Mouse (Mus musculus): Measurements from ENCODE around the gene Tcf20. TPM values are rescaled to one million over a fixed set of nuclear protein-coding genes. Genes with fewer than 3 reads are reported as not detected.

Tcf20 gene
- polyA plus RNA-seq (2016; fragmentation: Nextera tagmentation; extraction: Ambion mirVana) = 6.5 and 7.1 TPM in 2 replicates

GRCm38 (mm10) chr15:82987732-82988112 is at the start of gene Tcf20:
TSS of gene Tcf20 (minus strand) at chr15:82987872.
- Histone ChIP-seq H3K27me3 (ENCODE audit: poor library complexity, severe bottlenecking) (peaks cover 87% of the 10 kb centered on the region), H3K27ac (peak within 1 kb of the TSS; percentile 74)

GRCm38 (mm10) chr15:83036900-83037519 is 49.3 kb upstream of the Tcf20 start:
- no peaks in the 10 kb centered on the region for H3K36me3 ChIP-seq (replicated peaks)
- H3K4me3 ChIP-seq = no peak overlapping the region
- DNase-seq (ENCODE audit: extremely low spot score, low spot score) = no peak
- peaks cover 97% of the 10 kb centered on the region for H3K27me3 ChIP-seq (ENCODE audit: poor library complexity, severe bottlenecking)
- WGBS = 91% methylated on average over 14 of the region's 14 CpGs
- peaks cover 66% of the 10 kb centered on the region for H3K4me1 ChIP-seq
- no peak overlapping the region for H3K27ac ChIP-seq
- no peaks in the 10 kb centered on the region for H3K9me3 ChIP-seq

More at GRCm38 (mm10) chr15:82987732-82988112, at the start of gene Tcf20:
- 0% methylated on average over 20 of the region's 20 CpGs for WGBS
- Histone ChIP-seq H3K9me3 (no peaks in the 10 kb centered on the region), H3K36me3 (replicated peaks) (no peaks in the 10 kb centered on the region), H3K4me1 (peaks cover 87% of the 10 kb centered on the region), H3K4me3 (peak within 1 kb of the TSS; percentile 59)
- DNase-seq (ENCODE audit: extremely low spot score, low spot score) = peak; percentile 93

- Histone ChIP-seq H3K4me3 (no peak overlapping the region), H3K36me3 (replicated peaks) (no peaks in the 10 kb centered on the region), H3K4me1 (peaks cover 67% of the 10 kb centered on the region), H3K9me3 (no peaks in the 10 kb centered on the region), H3K27ac (no peak overlapping the region), H3K27me3 (ENCODE audit: poor library complexity, severe bottlenecking) (peaks cover 98% of the 10 kb centered on the region)
- WGBS = 61% methylated on average over 7 of the region's 7 CpGs
- no peak for DNase-seq (ENCODE audit: extremely low spot score, low spot score)
These were observed 48.4 kb upstream of the Tcf20 start for GRCm38 (mm10) chr15:83036089-83036488.

- peaks cover 71% of the 10 kb centered on the region for H3K4me1 ChIP-seq
- 9% methylated on average over 17 of the region's 17 CpGs for WGBS
- H3K4me3 ChIP-seq = peak overlapping the region; percentile 18
- no peaks in the 10 kb centered on the region for H3K9me3 ChIP-seq
- H3K27ac ChIP-seq = peak overlapping the region; percentile 63
- DNase-seq (ENCODE audit: extremely low spot score, low spot score) = no peak
- H3K36me3 ChIP-seq (replicated peaks) = no peaks in the 10 kb centered on the region
- H3K27me3 ChIP-seq (ENCODE audit: poor library complexity, severe bottlenecking) = peaks cover 83% of the 10 kb centered on the region
These were observed 46.8 kb upstream of the Tcf20 start for GRCm38 (mm10) chr15:83034275-83034977.

DNA sequence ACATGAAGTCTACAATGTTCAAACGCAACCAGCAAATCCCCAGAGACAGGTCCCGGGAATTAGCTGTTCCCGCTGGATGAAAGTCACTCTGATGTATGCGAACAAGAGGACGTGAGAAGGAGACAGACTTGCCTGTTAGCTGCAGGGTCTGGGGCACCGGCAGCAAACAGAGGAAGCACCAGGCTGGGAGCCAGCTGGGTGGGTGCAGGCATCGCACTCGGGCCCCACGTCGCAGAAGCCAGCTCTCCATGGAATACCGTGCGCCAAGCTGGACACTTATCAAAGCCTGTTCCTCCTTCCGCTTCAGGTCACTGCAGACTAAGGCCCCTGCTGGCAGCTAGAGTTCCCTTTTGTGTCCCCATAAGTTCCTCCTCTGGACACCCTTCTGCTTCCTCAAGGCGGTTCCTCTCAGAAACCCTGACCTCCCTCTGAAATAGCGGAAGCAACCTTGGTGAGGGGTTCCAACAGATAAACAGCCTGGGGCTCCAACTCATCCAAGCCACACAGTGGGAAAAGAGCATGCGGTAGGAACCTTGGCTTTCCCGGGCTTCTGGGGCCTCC is 45.4 kb upstream of the Tcf20 start, which contains the start of gene Nfam1:
Nfam1 (minus strand) TSS at position 326 of the 561 bp plus-strand sequence.
- no peak for DNase-seq (ENCODE audit: extremely low spot score, low spot score)
- 43% methylated on average over 17 of the region's 17 CpGs for WGBS
- H3K4me1 ChIP-seq = peaks cover 64% of the 10 kb centered on the region
- no peaks in the 10 kb centered on the region for H3K9me3 ChIP-seq
- no peaks in the 10 kb centered on the region for H3K36me3 ChIP-seq (replicated peaks)
- H3K4me3 ChIP-seq = no peak within 1 kb of the TSS
- peaks cover 81% of the 10 kb centered on the region for H3K27me3 ChIP-seq (ENCODE audit: poor library complexity, severe bottlenecking)
- H3K27ac ChIP-seq = peak within 1 kb of the TSS; percentile 63

DNA sequence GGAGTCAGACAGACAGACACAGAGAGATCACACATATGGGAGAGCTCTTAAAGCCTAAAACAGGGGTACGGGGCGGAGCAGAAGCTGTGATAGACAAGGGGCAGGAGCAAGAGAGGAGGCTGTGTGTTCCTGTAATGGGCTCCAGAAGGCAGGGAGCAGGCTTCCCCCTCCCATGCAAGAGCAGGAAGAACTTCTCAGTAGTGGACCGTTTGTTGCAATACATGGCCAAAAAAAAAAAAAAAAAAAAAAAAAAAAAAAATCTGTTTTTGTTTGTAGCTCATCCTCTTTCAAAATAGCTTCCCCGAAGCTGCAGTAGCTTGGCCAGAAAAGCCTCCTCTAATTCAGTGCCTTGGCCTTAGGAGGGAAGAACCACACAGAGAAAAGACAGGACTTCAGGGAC is 43.2 kb upstream of the Tcf20 start:
- 55% methylated on average over 4 of the region's 4 CpGs for WGBS
- peaks cover 65% of the 10 kb centered on the region for H3K4me1 ChIP-seq

DNA sequence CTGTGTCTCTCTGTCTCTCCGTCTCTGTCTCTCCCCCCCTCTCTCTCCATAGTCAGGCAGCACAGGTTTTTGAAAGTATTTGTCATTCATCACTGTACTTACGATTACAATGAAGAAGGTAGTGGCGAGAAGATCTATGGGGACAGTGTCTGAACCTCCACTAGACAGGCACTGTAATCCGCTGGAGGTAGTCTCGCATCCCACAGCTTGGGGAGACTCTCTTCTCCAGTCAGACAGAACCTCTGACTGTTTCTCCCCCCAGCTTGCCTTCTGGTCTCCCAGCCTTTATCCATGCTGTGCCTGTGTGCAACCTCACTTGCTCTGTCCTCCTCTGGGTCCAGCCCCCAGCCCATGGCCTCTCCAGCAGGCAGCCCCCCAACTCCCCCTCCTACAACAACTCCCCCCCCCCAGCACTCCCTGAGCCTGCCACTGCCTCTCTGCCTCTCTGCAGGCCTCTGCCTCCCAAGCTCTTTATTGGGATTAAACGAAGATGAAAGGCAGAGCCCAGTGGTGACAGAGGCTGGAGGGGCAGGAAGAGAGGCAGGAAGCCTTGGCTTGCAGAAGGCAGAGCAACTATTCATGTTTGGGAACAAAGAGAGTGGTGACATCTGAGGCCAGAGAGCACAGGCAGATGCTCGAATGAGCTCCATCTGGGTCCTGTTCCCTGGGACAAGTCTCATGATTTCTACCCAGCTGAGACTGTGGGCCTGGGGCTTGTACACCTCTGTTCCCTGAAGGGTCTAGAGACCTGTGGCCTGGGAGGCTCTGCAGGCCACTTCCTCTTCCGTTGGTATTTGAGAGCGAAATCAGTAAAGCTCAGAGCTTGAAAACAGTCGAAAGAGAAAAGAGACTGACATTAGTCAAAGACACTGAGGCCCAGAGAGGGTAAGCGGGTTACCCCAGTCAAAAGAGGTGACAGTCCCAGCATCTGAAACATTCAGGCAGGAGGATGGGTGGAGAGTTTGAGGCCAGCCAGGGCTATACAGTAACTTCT is 42.4 kb upstream of the Tcf20 start:
- Histone ChIP-seq H3K4me1 (peaks cover 71% of the 10 kb centered on the region), H3K9me3 (no peaks in the 10 kb centered on the region), H3K36me3 (replicated peaks) (no peaks in the 10 kb centered on the region), H3K27ac (peak overlapping the region; percentile 77), H3K27me3 (ENCODE audit: poor library complexity, severe bottlenecking) (peaks cover 82% of the 10 kb centered on the region), H3K4me3 (no peak overlapping the region)
- WGBS = 26% methylated on average over 11 of the region's 11 CpGs
- DNase-seq (ENCODE audit: extremely low spot score, low spot score) = peak; percentile 43

More for the DNA sequence above, 43.2 kb upstream of the Tcf20 start:
- Histone ChIP-seq H3K36me3 (replicated peaks) (no peaks in the 10 kb centered on the region), H3K27ac (peak overlapping the region; percentile 77; the same call in 1 of the 2 replicates), H3K27me3 (ENCODE audit: poor library complexity, severe bottlenecking) (peaks cover 82% of the 10 kb centered on the region), H3K4me3 (no peak overlapping the region), H3K9me3 (no peaks in the 10 kb centered on the region)
- DNase-seq (ENCODE audit: extremely low spot score, low spot score) = no peak

DNA sequence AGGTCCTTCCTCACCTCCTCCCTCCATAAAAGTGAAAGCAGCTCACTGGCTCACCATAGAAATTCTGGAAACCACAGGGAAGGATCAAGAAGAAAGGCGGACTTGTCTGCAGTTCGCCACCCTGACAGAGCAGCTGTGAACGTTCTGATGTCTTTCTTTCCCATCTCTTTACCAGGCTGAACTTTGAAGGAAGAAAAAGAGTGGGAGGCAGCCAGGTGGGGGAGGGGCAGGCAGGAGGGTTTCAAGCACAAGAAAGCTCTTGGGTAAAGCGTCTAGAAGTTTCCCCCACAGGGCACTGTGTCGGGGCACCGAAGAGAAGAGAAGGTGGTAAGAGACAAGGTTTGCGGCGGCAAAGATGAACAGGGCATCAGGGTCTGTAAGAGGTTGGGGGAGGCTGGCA is 38.5 kb upstream of the Tcf20 start:
- Histone ChIP-seq H3K27ac (0 out of 2 replicates have a peak overlapping the region, but pooled peaks have one; percentile 48), H3K36me3 (replicated peaks) (no peaks in the 10 kb centered on the region), H3K9me3 (no peaks in the 10 kb centered on the region), H3K4me3 (no peak overlapping the region), H3K4me1 (peaks cover 57% of the 10 kb centered on the region), H3K27me3 (ENCODE audit: poor library complexity, severe bottlenecking) (peaks cover 82% of the 10 kb centered on the region)
- WGBS = 64% methylated on average over 8 of the region's 8 CpGs
- no peak for DNase-seq (ENCODE audit: extremely low spot score, low spot score)

- Histone ChIP-seq H3K9me3 (no peaks in the 10 kb centered on the region), H3K4me3 (0 out of 2 replicates have a peak overlapping the region, but pooled peaks have one; percentile 1), H3K4me1 (peaks cover 49% of the 10 kb centered on the region), H3K36me3 (replicated peaks) (no peaks in the 10 kb centered on the region), H3K27ac (peak overlapping the region; percentile 48), H3K27me3 (ENCODE audit: poor library complexity, severe bottlenecking) (peaks cover 85% of the 10 kb centered on the region)
- WGBS = 24% methylated on average over 25 of the region's 25 CpGs
- peak; percentile 43 for DNase-seq (ENCODE audit: extremely low spot score, low spot score)
These were observed 37.5 kb upstream of the Tcf20 start for GRCm38 (mm10) chr15:83025041-83025760.

DNA sequence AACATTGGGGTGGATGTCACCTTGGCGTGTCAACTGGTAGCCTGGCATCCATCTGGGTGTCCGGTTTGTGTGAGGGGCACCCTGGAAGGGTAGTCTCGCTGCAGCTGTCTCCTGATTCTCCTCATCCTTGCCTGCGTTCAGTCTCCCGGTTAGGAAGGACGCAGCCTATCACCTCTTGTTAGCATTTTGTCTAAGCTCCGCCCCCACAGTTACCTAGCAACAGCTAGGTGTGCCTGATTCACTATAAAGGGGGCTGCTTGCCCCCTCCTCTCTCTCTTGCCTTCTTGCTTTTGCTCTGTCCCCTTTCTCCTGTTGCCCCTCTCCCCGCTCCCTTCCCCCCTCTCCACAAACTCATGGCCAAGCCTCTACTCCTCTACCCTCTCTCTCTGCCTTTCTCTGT is 35.3 kb upstream of the Tcf20 start:
- H3K4me3 ChIP-seq = no peak overlapping the region
- H3K27ac ChIP-seq = no peak overlapping the region
- 23% methylated on average over 8 of the region's 8 CpGs for WGBS
- H3K36me3 ChIP-seq (replicated peaks) = no peaks in the 10 kb centered on the region
- peaks cover 4% of the 10 kb centered on the region; the same call in 1 of the 2 replicates for H3K9me3 ChIP-seq
- H3K27me3 ChIP-seq (ENCODE audit: poor library complexity, severe bottlenecking) = peaks cover 90% of the 10 kb centered on the region
- DNase-seq (ENCODE audit: extremely low spot score, low spot score) = no peak
- H3K4me1 ChIP-seq = peaks cover 47% of the 10 kb centered on the region

GRCm38 (mm10) chr15:83010990-83011664 is 23.5 kb upstream of the Tcf20 start:
- H3K27me3 ChIP-seq (ENCODE audit: poor library complexity, severe bottlenecking) = peaks cover 98% of the 10 kb centered on the region
- H3K4me1 ChIP-seq = peaks cover 43% of the 10 kb centered on the region
- 6% methylated on average over 15 of the region's 15 CpGs for WGBS
- 0 out of 2 replicates have a peak overlapping the region, but pooled peaks have one; percentile 21 for H3K27ac ChIP-seq
- DNase-seq (ENCODE audit: extremely low spot score, low spot score) = peak; percentile 71
- H3K4me3 ChIP-seq = peak overlapping the region; percentile 15; the same call in 1 of the 2 replicates
- no peaks in the 10 kb centered on the region for H3K9me3 ChIP-seq
- H3K36me3 ChIP-seq (replicated peaks) = no peaks in the 10 kb centered on the region

Data from forebrain, embryonic 10.5 days (tissue).